Mouse (Mus musculus) lung, adult 10 weeks (tissue): Measurements from ENCODE around the gene Aire. TPM values are rescaled to one million over a fixed set of nuclear protein-coding genes. Genes with fewer than 3 reads are reported as not detected.

Experiments used
- polyA plus RNA-seq: library from polyadenylated mRNA; stranded (reverse); fragments of 350-450 nt; fragmentation: Illumina TruSeq; extraction: RNeasy Lipid Tissue Mini Kit (QIAGEN cat#74804); gene quantifications from one replicate; pipeline ENCODE4 v1.2.3, GENCODE M21; 2014; ENCODE audit warnings: low read depth, low replicate concordance; ENCODE audit not compliant: insufficient read depth

Gene Aire
- polyA plus RNA-seq: not detected

GRCm38 (mm10) chr10:78043406-78043836 is at the start of gene Aire:
Gene Aire (minus strand): TSS chr10:78043610.

GRCm38 (mm10) chr10:78069101-78070011 is 25.9 kb upstream of the Aire start, which contains the start of gene Icosl:
Gene Icosl (plus strand): TSS chr10:78069302.

GRCm38 (mm10) chr10:78041647-78042046 is 1.8 kb downstream of the Aire start, which contains the start of gene Dnmt3l:
Gene Dnmt3l (plus strand): TSS chr10:78041947.

DNA sequence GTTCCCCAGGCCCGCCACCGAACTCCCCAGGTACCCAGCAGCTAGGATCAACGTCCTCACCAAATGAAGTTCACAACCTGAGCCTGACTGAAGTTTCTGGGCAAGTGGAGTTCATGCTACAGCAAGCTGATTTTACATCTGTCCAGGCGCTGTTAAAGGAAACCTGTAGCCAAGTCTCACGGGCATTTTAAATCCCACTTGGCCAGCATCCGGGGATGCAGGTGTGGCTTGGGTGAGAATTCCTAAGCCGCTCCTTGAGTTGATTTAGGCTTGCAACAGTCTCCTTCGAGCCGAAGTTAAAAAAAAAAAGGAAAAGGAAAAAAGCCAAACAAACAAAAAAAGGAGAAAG is 33.5 kb downstream of the Aire start, which contains the start of gene Pfkl:
Gene Pfkl (minus strand): TSS at position 139 of the 349 bp plus-strand sequence.

Other genes starting within 250 kb of the Aire start
- not detected for gene Gm9639, start 248.5 kb downstream of the Aire start, polyA plus RNA-seq
- gene Gm19668, start 244.5 kb downstream of the Aire start, polyA plus RNA-seq: not detected
- gene Gm9507, start 231.8 kb downstream of the Aire start, polyA plus RNA-seq: not detected
- not detected for gene Gm2696, start 228.9 kb downstream of the Aire start, polyA plus RNA-seq
- not detected for gene Krtap10-4, start 216.5 kb downstream of the Aire start, polyA plus RNA-seq
- not detected for gene Krtap10-10, start 207.7 kb downstream of the Aire start, polyA plus RNA-seq
- gene Gm36176, start 196.8 kb downstream of the Aire start, polyA plus RNA-seq: not detected
- gene Gm10318, start 190.8 kb downstream of the Aire start, polyA plus RNA-seq: not detected
- gene Gm3285, start 181.6 kb downstream of the Aire start, polyA plus RNA-seq: not detected
- gene Lrrc3, start 141.1 kb downstream of the Aire start, polyA plus RNA-seq: 0.40 TPM
- gene Trpm2, start 73.0 kb downstream of the Aire start, polyA plus RNA-seq: 0.96 TPM
- gene 1810043G02Rik, start 65.1 kb downstream of the Aire start, polyA plus RNA-seq: 9.4 TPM
- 21.7 TPM for gene Pfkl, start 33.5 kb downstream of the Aire start, polyA plus RNA-seq
- gene Dnmt3l, start 1.7 kb downstream of the Aire start, polyA plus RNA-seq: 0.54 TPM
- gene Icosl, start 25.7 kb upstream of the Aire start, polyA plus RNA-seq: 11.7 TPM
- gene D10Jhu81e, start 126.2 kb upstream of the Aire start, polyA plus RNA-seq: 73.6 TPM
- 6.2 TPM for gene Pwp2, start 141.5 kb upstream of the Aire start, polyA plus RNA-seq
- 13.2 TPM for gene Trappc10, start 201.0 kb upstream of the Aire start, polyA plus RNA-seq